Mouse (Mus musculus) lung, postnatal 25 days (tissue): ENCODE measurements around the gene D430041D05Rik.

Experiments used
- DNase-seq: peaks from one replicate; pipeline ENCODE4 v3.0.0; 2022; ENCODE audit warnings: low spot score

Gene D430041D05Rik

GRCm38 (mm10) chr2:104153876-104154275, 256.9 kb downstream of the D430041D05Rik start:
- DNase-seq, result no peak

GRCm38 (mm10) chr2:104153345-104153744, 257.5 kb downstream of the D430041D05Rik start:
- DNase-seq, result no peak

GRCm38 (mm10) chr2:104150608-104151397, 260.0 kb downstream of the D430041D05Rik start:
- DNase-seq, result no peak

- DNase-seq, result no peak
Measured at GRCm38 (mm10) chr2:104147910-104148561, 262.8 kb downstream of the D430041D05Rik start.

GRCm38 (mm10) chr2:104145983-104146382, 264.8 kb downstream of the D430041D05Rik start:
- no peak for DNase-seq

- DNase-seq, result no peak
Measured at GRCm38 (mm10) chr2:104144004-104144403, 266.8 kb downstream of the D430041D05Rik start.

GRCm38 (mm10) chr2:104142140-104142539, 268.7 kb downstream of the D430041D05Rik start:
- no peak for DNase-seq

GRCm38 (mm10) chr2:104135920-104136319, 274.9 kb downstream of the D430041D05Rik start:
- DNase-seq, result no peak

GRCm38 (mm10) chr2:104134150-104135056, 276.4 kb downstream of the D430041D05Rik start:
- DNase-seq, result peak; percentile 70

- no peak for DNase-seq
Measured at GRCm38 (mm10) chr2:104133042-104133810, 277.6 kb downstream of the D430041D05Rik start.

GRCm38 (mm10) chr2:104132266-104132859, 278.4 kb downstream of the D430041D05Rik start:
- DNase-seq, result no peak

- no peak for DNase-seq
Measured at GRCm38 (mm10) chr2:104130969-104131368, 279.8 kb downstream of the D430041D05Rik start.

GRCm38 (mm10) chr2:104130165-104130564, 280.6 kb downstream of the D430041D05Rik start:
- no peak for DNase-seq

GRCm38 (mm10) chr2:104128803-104129531, 281.8 kb downstream of the D430041D05Rik start:
- DNase-seq, result no peak

GRCm38 (mm10) chr2:104124071-104124470, 286.7 kb downstream of the D430041D05Rik start:
- no peak for DNase-seq

GRCm38 (mm10) chr2:104123540-104123939, 287.3 kb downstream of the D430041D05Rik start:
- DNase-seq, result no peak

- DNase-seq, result peak; percentile 89
Measured at GRCm38 (mm10) chr2:104122505-104123378, 288.1 kb downstream of the D430041D05Rik start, which contains the start of gene A930018P22Rik. Gene A930018P22Rik (plus strand): TSS chr2:104122769.

- DNase-seq, result no peak
Measured at GRCm38 (mm10) chr2:104121681-104122504, 288.9 kb downstream of the D430041D05Rik start.
